28 mouse cellular contexts compared by ENCODE assay signal in genomic region chr14:29581961-29582360, GRCm38 (mm10).
"Had no signal": no experiment of that assay in that cellular context is flagged by ENCODE, and none has a peak within 500 bp of the region (broad histone marks: within the 10 kb centered on the region; RNA-seq: fewer than 3 reads in every experiment).

No protein-coding gene starts in this region.

- H3K9me3 ChIP-seq: embryonic facial prominence, embryonic 10.5 days; embryonic facial prominence, embryonic 12.5 days; embryonic facial prominence, embryonic 13.5 days; embryonic facial prominence, embryonic 15.5 days; forebrain, embryonic 10.5 days; forebrain, embryonic 12.5 days; forebrain, embryonic 13.5 days; forebrain, embryonic 15.5 days had no signal

- H3K4me1 ChIP-seq: embryonic facial prominence, embryonic 10.5 days; embryonic facial prominence, embryonic 12.5 days; embryonic facial prominence, embryonic 13.5 days; embryonic facial prominence, embryonic 15.5 days; forebrain, embryonic 10.5 days; forebrain, embryonic 12.5 days; forebrain, embryonic 13.5 days; forebrain, embryonic 15.5 days had no signal

- H3K36me3 ChIP-seq: embryonic facial prominence, embryonic 10.5 days; embryonic facial prominence, embryonic 12.5 days; embryonic facial prominence, embryonic 13.5 days; embryonic facial prominence, embryonic 15.5 days; forebrain, embryonic 10.5 days; forebrain, embryonic 12.5 days; forebrain, embryonic 15.5 days had no signal

- H3K27me3 ChIP-seq: embryonic facial prominence, embryonic 12.5 days; embryonic facial prominence, embryonic 13.5 days; embryonic facial prominence, embryonic 15.5 days; forebrain, embryonic 12.5 days; forebrain, embryonic 13.5 days; forebrain, embryonic 15.5 days had no signal

- DNase-seq: cerebellum, adult 2 months; cerebellum, adult 8-10 months; cerebellum, adult 9-10 months; cerebellum, adult 9-11 months; cerebellum, postnatal 10 days; cerebellum, postnatal 14 days; cerebellum, postnatal 25 days; cerebellum, postnatal 36 days; embryo, embryonic 11 days; forebrain, postnatal 0 days; gastrocnemius, adult 2 months; gastrocnemius, postnatal 10 days; gastrocnemius, postnatal 14 days; gastrocnemius, postnatal 25 days; gastrocnemius, postnatal 36 days; heart, adult 18-20 months; heart, adult 2 months had no signal

- H3K4me3 ChIP-seq: embryonic facial prominence, embryonic 10.5 days; embryonic facial prominence, embryonic 12.5 days; embryonic facial prominence, embryonic 13.5 days; embryonic facial prominence, embryonic 15.5 days; erythroblast, embryonic 14.5 days; forebrain, embryonic 10.5 days; forebrain, embryonic 12.5 days; forebrain, embryonic 13.5 days; forebrain, embryonic 15.5 days; gastrocnemius, adult 2 months; heart, adult 2 months had no signal

- H3K9ac ChIP-seq: embryonic facial prominence, embryonic 12.5 days; embryonic facial prominence, embryonic 13.5 days; embryonic facial prominence, embryonic 15.5 days; forebrain, embryonic 12.5 days; forebrain, embryonic 13.5 days; forebrain, embryonic 15.5 days; forebrain, postnatal 0 days had no signal

- H3K27ac ChIP-seq: embryonic facial prominence, embryonic 10.5 days; embryonic facial prominence, embryonic 12.5 days; embryonic facial prominence, embryonic 13.5 days; embryonic facial prominence, embryonic 15.5 days; forebrain, embryonic 10.5 days; forebrain, embryonic 12.5 days; forebrain, embryonic 13.5 days; forebrain, embryonic 15.5 days; gastrocnemius, adult 2 months; heart, adult 2 months had no signal

- H3K4me2 ChIP-seq: embryonic facial prominence, embryonic 12.5 days; embryonic facial prominence, embryonic 13.5 days; embryonic facial prominence, embryonic 15.5 days; forebrain, embryonic 12.5 days; forebrain, embryonic 13.5 days; forebrain, embryonic 15.5 days had no signal

- ATAC-seq: forebrain, embryonic 13.5 days; forebrain, embryonic 14.5 days; forebrain, embryonic 15.5 days; forebrain, embryonic 16.5 days; forebrain, postnatal 0 days had no signal
